Mouse (Mus musculus) lung, adult 2 months (tissue): ENCODE data around the gene Tssk3.

Experiments
- CTCF ChIP-seq: fragments of 200-500 bp; IDR thresholded peaks from 2 replicates; pipeline ENCODE4 v1.5.1; 2011; ENCODE audit warnings: mild to moderate bottlenecking, low read length, control low read depth; ENCODE audit not compliant: insufficient read depth
- POLR2A ChIP-seq: fragments of 200-500 bp; IDR thresholded peaks from 2 replicates; pipeline ENCODE4 v1.6.1; 2011; ENCODE audit warnings: low read depth, mild to moderate bottlenecking, control low read depth, low read length, borderline replicate concordance; ENCODE audit errors: extremely low read depth

GRCm38 (mm10) chr4:129496631-129497030 is 5.8 kb upstream of the Tssk3 start:
- TF ChIP-seq CTCF (no peak), POLR2A (no peak)
